Mouse (Mus musculus) intestine, embryonic 15.5 days (tissue): ENCODE results near the gene Arl6ip4. TPM values are rescaled to one million over a fixed set of nuclear protein-coding genes. Genes with fewer than 3 reads are reported as not detected.

ENCODE experiments used
- ATAC-seq: fragments of 200-750 bp; cut with Nextera tagmentation; 2 replicates; pipeline ENCODE4 v1.8.0; 2017; ENCODE audit warnings: moderate TSS enrichment, moderate library complexity
- H3K27ac ChIP-seq: fragments of 300-500 bp; sonication (generic); 2 replicates; pipeline ENCODE4 v1.5.1; 2015; ENCODE audit warnings: mild to moderate bottlenecking, inconsistent platforms
- H3K27me3 ChIP-seq: fragments of 300-500 bp; sonication (generic); replicated peaks from 2 replicates; pipeline ENCODE4 v1.6.1; 2015; ENCODE audit warnings: inconsistent platforms
- H3K36me3 ChIP-seq: fragments of 300-500 bp; sonication (generic); 2 replicates; pipeline ENCODE4 v1.6.1; 2015; ENCODE audit warnings: inconsistent platforms
- H3K4me1 ChIP-seq: fragments of 300-500 bp; sonication (generic); replicated peaks from 2 replicates; pipeline ENCODE4 v1.6.1; 2015; ENCODE audit warnings: inconsistent platforms
- H3K4me2 ChIP-seq: fragments of 300-500 bp; sonication (generic); replicated peaks from 2 replicates; pipeline ENCODE4 v1.6.1; 2015; ENCODE audit warnings: mild to moderate bottlenecking, inconsistent platforms
- H3K4me3 ChIP-seq: fragments of 300-500 bp; sonication (generic); replicated peaks from 2 replicates; pipeline ENCODE4 v1.5.1; 2015; ENCODE audit warnings: inconsistent platforms
- H3K9ac ChIP-seq: fragments of 300-500 bp; sonication (generic); 2 replicates; pipeline ENCODE4 v1.6.1; 2015; ENCODE audit warnings: inconsistent platforms
- H3K9me3 ChIP-seq: fragments of 300-500 bp; sonication (generic); 2 replicates; pipeline ENCODE4 v1.6.1; 2016; ENCODE audit warnings: inconsistent platforms
- WGBS: fragments of 180-500 bp; shearing (Covaris S2); methylation state at CpG from one replicate; pipeline ENCODE4 v1.1.7; 2015; 5-methylcytosine and 5-hydroxymethylcytosine counted together
- polyA plus RNA-seq: library from polyadenylated mRNA; unstranded; fragments of >200 nt; fragmentation: Nextera tagmentation; extraction: Ambion mirVana; gene quantifications from 2 replicates; pipeline ENCODE4 v1.2.1, GENCODE M21; 2015

Arl6ip4 gene
- polyA plus RNA-seq, 1 experiment from 2014 or later = 90.8 TPM

- 22% methylated on average over 7 of the region's 7 CpGs for WGBS
- H3K4me2 ChIP-seq = peak overlapping the region; percentile 91
These were observed 358 bp upstream of the Arl6ip4 start for GRCm38 (mm10) chr5:124115531-124115930.

GRCm38 (mm10) chr5:124119204-124119603 lies 3.3 kb downstream of the Arl6ip4 start:
- no peak for ATAC-seq
- WGBS = 67% methylated on average over 5 of the region's 5 CpGs
- peaks cover 13% of the 10 kb centered on the region for H3K4me1 ChIP-seq
- no peak overlapping the region for H3K4me2 ChIP-seq
- H3K9ac ChIP-seq = no peak overlapping the region
- peaks cover 39% of the 10 kb centered on the region for H3K36me3 ChIP-seq
- no peak overlapping the region for H3K27ac ChIP-seq
- no peaks in the 10 kb centered on the region for H3K9me3 ChIP-seq
- no peaks in the 10 kb centered on the region for H3K27me3 ChIP-seq
- H3K4me3 ChIP-seq = no peak overlapping the region

More at GRCm38 (mm10) chr5:124115531-124115930, 358 bp upstream of the Arl6ip4 start:
- peak overlapping the region; percentile 76 for H3K4me3 ChIP-seq
- H3K9me3 ChIP-seq = no peaks in the 10 kb centered on the region
- H3K9ac ChIP-seq = peak overlapping the region; percentile 98
- H3K4me1 ChIP-seq = peaks cover 28% of the 10 kb centered on the region
- peaks cover 31% of the 10 kb centered on the region for H3K36me3 ChIP-seq
- peak overlapping the region; percentile 77 for H3K27ac ChIP-seq
- no peaks in the 10 kb centered on the region for H3K27me3 ChIP-seq
- no peak for ATAC-seq

- Histone ChIP-seq H3K9me3 (no peaks in the 10 kb centered on the region), H3K4me3 (no peak overlapping the region), H3K4me1 (peaks cover 4% of the 10 kb centered on the region), H3K4me2 (no peak overlapping the region), H3K9ac (no peak overlapping the region), H3K36me3 (peaks cover 33% of the 10 kb centered on the region), H3K27ac (no peak overlapping the region), H3K27me3 (no peaks in the 10 kb centered on the region)
- 90% methylated on average over 18 of the region's 18 CpGs for WGBS
- no peak for ATAC-seq
These were observed 6.5 kb downstream of the Arl6ip4 start for GRCm38 (mm10) chr5:124122357-124122756.

- 90% methylated on average over 11 of the region's 11 CpGs for WGBS
- Histone ChIP-seq H3K4me2 (no peak overlapping the region), H3K27me3 (no peaks in the 10 kb centered on the region), H3K9me3 (no peaks in the 10 kb centered on the region), H3K4me1 (no peaks in the 10 kb centered on the region), H3K9ac (no peak overlapping the region), H3K27ac (no peak overlapping the region), H3K4me3 (no peak overlapping the region), H3K36me3 (peaks cover 12% of the 10 kb centered on the region)
- ATAC-seq = no peak
These were observed 9.2 kb downstream of the Arl6ip4 start for GRCm38 (mm10) chr5:124125093-124125492.

GRCm38 (mm10) chr5:124134261-124134660 lies 18.4 kb downstream of the Arl6ip4 start:
- H3K36me3 ChIP-seq = peaks cover 5% of the 10 kb centered on the region; the same call in 1 of the 2 replicates
- 83% methylated on average over 5 of the region's 5 CpGs for WGBS
- no peak overlapping the region for H3K4me3 ChIP-seq

GRCm38 (mm10) chr5:124138066-124138465 lies 22.2 kb downstream of the Arl6ip4 start:
- Histone ChIP-seq H3K27ac (no peak overlapping the region), H3K36me3 (peaks cover 10% of the 10 kb centered on the region), H3K27me3 (no peaks in the 10 kb centered on the region), H3K4me2 (no peak overlapping the region), H3K9me3 (no peaks in the 10 kb centered on the region), H3K4me3 (no peak overlapping the region), H3K9ac (no peak overlapping the region), H3K4me1 (no peaks in the 10 kb centered on the region)
- WGBS = 59% methylated on average over 7 of the region's 7 CpGs
- no peak for ATAC-seq

More at GRCm38 (mm10) chr5:124134261-124134660, 18.4 kb downstream of the Arl6ip4 start:
- Histone ChIP-seq H3K4me1 (no peaks in the 10 kb centered on the region), H3K27me3 (no peaks in the 10 kb centered on the region), H3K9me3 (no peaks in the 10 kb centered on the region), H3K9ac (no peak overlapping the region), H3K4me2 (no peak overlapping the region), H3K27ac (no peak overlapping the region)
- ATAC-seq = no peak

GRCm38 (mm10) chr5:124149028-124149427 lies 33.1 kb downstream of the Arl6ip4 start:
- H3K9me3 ChIP-seq = no peaks in the 10 kb centered on the region
- H3K27me3 ChIP-seq = no peaks in the 10 kb centered on the region
- 56% methylated on average over 5 of the region's 5 CpGs for WGBS
- H3K4me3 ChIP-seq = no peak overlapping the region
- no peak for ATAC-seq
- H3K27ac ChIP-seq = no peak overlapping the region
- no peak overlapping the region for H3K4me2 ChIP-seq
- no peak overlapping the region for H3K9ac ChIP-seq
- H3K4me1 ChIP-seq = no peaks in the 10 kb centered on the region
- H3K36me3 ChIP-seq = no peaks in the 10 kb centered on the region

DNA sequence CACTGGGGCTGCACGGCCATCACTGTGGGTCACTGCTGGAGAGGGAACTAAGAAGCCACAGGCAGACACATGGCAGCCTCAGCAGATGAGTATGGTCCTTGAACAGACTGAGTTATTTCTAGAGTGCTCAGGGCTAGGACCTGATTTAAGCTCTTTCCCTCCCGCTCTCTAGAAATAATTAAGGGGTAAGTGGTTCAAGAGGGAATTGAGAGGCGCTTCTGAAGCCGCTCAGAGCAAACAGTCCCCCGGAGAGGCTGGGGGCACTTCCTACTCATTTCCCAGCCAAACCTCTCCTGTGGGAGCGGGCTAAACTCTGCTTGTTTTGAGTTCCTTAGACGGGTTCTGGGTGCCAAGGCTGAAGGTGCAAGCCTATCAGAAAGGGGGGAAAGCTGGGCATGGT lies 35.0 kb downstream of the Arl6ip4 start:
- Histone ChIP-seq H3K4me2 (no peak overlapping the region), H3K9me3 (no peaks in the 10 kb centered on the region), H3K9ac (no peak overlapping the region), H3K4me1 (no peaks in the 10 kb centered on the region), H3K27me3 (no peaks in the 10 kb centered on the region), H3K36me3 (no peaks in the 10 kb centered on the region), H3K27ac (no peak overlapping the region), H3K4me3 (no peak overlapping the region)
- WGBS = 83% methylated on average over 7 of the region's 7 CpGs
- no peak for ATAC-seq

DNA sequence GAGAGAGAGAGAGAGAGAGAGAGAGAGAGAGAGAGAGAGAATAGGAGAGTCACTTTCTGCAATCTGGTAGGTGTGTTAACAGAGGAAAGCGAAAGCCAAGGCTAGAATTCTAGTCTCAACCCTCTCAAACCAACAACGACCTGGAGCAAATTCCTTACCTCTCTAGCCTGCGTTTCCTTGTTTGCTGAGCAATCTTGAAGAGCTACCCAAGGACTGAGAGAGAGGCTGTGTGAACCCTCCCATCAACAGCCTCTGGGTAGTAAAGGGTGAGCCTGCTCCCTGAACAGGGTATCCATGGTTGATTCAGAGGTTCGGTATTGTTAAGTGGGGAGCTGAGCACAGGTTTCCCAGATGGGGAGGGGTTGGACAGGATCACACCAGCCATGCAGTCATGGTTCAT lies 36.8 kb downstream of the Arl6ip4 start:
- H3K36me3 ChIP-seq = no peaks in the 10 kb centered on the region
- H3K27me3 ChIP-seq = no peaks in the 10 kb centered on the region
- H3K27ac ChIP-seq = no peak overlapping the region
- H3K4me3 ChIP-seq = no peak overlapping the region
- H3K9ac ChIP-seq = no peak overlapping the region
- 67% methylated on average over 4 of the region's 4 CpGs for WGBS
- no peaks in the 10 kb centered on the region for H3K4me1 ChIP-seq
- no peak overlapping the region for H3K4me2 ChIP-seq
- ATAC-seq = no peak
- no peaks in the 10 kb centered on the region for H3K9me3 ChIP-seq

DNA sequence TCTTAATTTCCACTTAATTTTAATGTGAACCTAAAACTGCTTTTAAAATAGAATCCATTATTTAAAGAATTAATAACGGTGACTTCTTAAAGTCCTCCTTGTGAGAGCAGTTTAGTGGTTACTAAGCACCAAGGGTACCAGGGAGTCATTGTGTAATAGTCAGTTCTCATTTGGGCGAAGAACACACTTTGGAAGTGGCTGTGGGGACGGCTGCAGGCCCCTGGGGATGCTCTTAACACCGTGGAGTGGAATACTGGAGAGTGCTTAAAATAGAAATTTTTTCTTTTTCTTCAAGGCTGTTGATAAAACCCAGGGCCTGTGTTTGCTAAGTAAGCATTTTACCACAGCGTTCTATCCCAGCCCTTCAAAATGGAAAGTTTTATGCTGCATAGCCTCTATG lies 40.1 kb downstream of the Arl6ip4 start:
- ATAC-seq = no peak

GRCm38 (mm10) chr5:124158305-124158704 lies 42.4 kb downstream of the Arl6ip4 start:
- H3K27ac ChIP-seq = no peak overlapping the region
- no peak for ATAC-seq
- H3K36me3 ChIP-seq = no peaks in the 10 kb centered on the region
- H3K9ac ChIP-seq = no peak overlapping the region
- H3K4me1 ChIP-seq = peaks cover 22% of the 10 kb centered on the region
- H3K9me3 ChIP-seq = no peaks in the 10 kb centered on the region
- no peak overlapping the region for H3K4me2 ChIP-seq
- 58% methylated on average over 4 of the region's 4 CpGs for WGBS
- no peak overlapping the region for H3K4me3 ChIP-seq
- H3K27me3 ChIP-seq = no peaks in the 10 kb centered on the region

More for the DNA sequence above, 40.1 kb downstream of the Arl6ip4 start:
- WGBS = 68% methylated on average over 5 of the region's 5 CpGs
- Histone ChIP-seq H3K27me3 (no peaks in the 10 kb centered on the region), H3K9me3 (no peaks in the 10 kb centered on the region), H3K4me2 (no peak overlapping the region), H3K36me3 (no peaks in the 10 kb centered on the region), H3K4me3 (no peak overlapping the region), H3K9ac (no peak overlapping the region), H3K27ac (no peak overlapping the region), H3K4me1 (peaks cover 11% of the 10 kb centered on the region)

DNA sequence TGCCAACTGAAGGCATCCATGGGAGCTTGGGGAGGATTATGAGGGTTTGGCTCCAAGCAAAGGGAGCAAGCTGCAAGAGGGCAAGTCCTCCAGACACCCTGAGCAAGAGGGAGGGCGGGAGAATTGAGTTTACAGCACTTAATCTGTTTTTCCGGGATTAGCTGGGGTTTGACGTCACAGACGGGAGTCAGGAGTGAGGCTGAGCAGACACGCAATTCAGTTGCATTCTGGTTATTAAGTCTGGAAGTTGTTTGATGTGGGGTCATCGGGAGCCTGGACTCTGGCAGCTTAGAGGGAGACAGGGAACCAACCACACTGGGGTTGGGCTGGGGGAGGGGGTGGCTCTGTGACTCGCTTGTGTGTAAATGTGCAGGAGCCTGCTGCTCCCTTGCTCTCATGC lies 43.6 kb downstream of the Arl6ip4 start:
- Histone ChIP-seq H3K27ac (no peak overlapping the region), H3K4me3 (no peak overlapping the region), H3K9ac (peak overlapping the region; percentile 30; the same call in 1 of the 2 replicates), H3K9me3 (no peaks in the 10 kb centered on the region), H3K27me3 (no peaks in the 10 kb centered on the region), H3K36me3 (no peaks in the 10 kb centered on the region), H3K4me1 (peaks cover 32% of the 10 kb centered on the region), H3K4me2 (no peak overlapping the region)
- WGBS = 20% methylated on average over 7 of the region's 7 CpGs
- peak; percentile 55; the same call in 1 of the 2 replicates for ATAC-seq

DNA sequence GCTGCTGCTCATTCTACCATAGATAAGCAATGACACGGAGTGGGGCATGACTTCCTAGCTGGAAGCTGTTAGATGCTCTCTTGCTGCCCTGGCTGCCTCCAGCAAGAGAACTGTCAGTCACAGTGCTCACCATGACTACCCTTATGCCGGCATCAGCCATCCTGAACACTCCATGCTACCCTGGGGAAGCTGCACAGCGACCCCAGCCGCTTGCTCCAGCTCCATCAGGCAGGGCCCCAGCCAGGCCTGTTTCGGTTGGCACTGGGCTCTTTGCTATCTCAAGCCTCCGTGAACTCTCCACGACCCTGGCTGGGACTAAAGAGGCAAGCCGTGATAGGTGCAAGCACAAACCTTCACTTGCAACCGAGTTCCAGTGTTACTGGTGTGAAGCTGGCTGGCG lies 45.9 kb downstream of the Arl6ip4 start:
- Histone ChIP-seq H3K4me2 (no peak overlapping the region), H3K9me3 (no peaks in the 10 kb centered on the region), H3K36me3 (no peaks in the 10 kb centered on the region), H3K27ac (no peak overlapping the region), H3K9ac (no peak overlapping the region), H3K27me3 (no peaks in the 10 kb centered on the region), H3K4me3 (no peak overlapping the region), H3K4me1 (peaks cover 53% of the 10 kb centered on the region)
- ATAC-seq = no peak
- 36% methylated on average over 10 of the region's 10 CpGs for WGBS
